Mouse (Mus musculus) heart, embryonic 15.5 days (tissue): ENCODE measurements at regions not wholly inside any gene's neighbourhood (a gene's known extent, or its start where the extent isn't known, plus 50 kb on each side); places are given as distances from the start of the nearest gene placed in this dataset.

Experiments used
- ATAC-seq: fragments of 200-750 bp; cut with Nextera tagmentation; replicated peaks from 2 replicates; pipeline ENCODE4 v1.8.0; 2017; ENCODE audit warnings: low read depth, moderate TSS enrichment; ENCODE audit not compliant: insufficient number of reproducible peaks, insufficient read depth, low FRiP score
- H3K27ac ChIP-seq: fragments of 300-500 bp; sonication (generic); 2 replicates; pipeline ENCODE4 v1.5.1; 2015; ENCODE audit warnings: mild to moderate bottlenecking, inconsistent platforms
- H3K27me3 ChIP-seq: fragments of 300-500 bp; sonication (generic); 2 replicates; pipeline ENCODE4 v1.6.1; 2015; ENCODE audit warnings: inconsistent platforms
- H3K36me3 ChIP-seq: fragments of 300-500 bp; sonication (generic); 2 replicates; pipeline ENCODE4 v1.6.1; 2015; ENCODE audit warnings: mild to moderate bottlenecking, inconsistent platforms
- H3K4me1 ChIP-seq: fragments of 300-500 bp; sonication (generic); replicated peaks from 2 replicates; pipeline ENCODE4 v1.6.1; 2015; ENCODE audit warnings: inconsistent platforms
- H3K4me2 ChIP-seq: fragments of 300-500 bp; sonication (generic); 2 replicates; pipeline ENCODE4 v1.6.1; 2015; ENCODE audit warnings: inconsistent platforms, mild to moderate bottlenecking, moderate library complexity
- H3K4me3 ChIP-seq: fragments of 300-500 bp; sonication (generic); 2 replicates; pipeline ENCODE4 v1.5.1; 2015; ENCODE audit warnings: mild to moderate bottlenecking, inconsistent platforms
- H3K9ac ChIP-seq: fragments of 300-500 bp; sonication (generic); 2 replicates; pipeline ENCODE4 v1.6.1; 2015; ENCODE audit warnings: mild to moderate bottlenecking, inconsistent platforms
- H3K9me3 ChIP-seq: fragments of 300-500 bp; sonication (generic); replicated peaks from 2 replicates; pipeline ENCODE4 v1.6.1; 2016; ENCODE audit warnings: inconsistent platforms
- WGBS: fragments of 180-500 bp; shearing (Covaris S2); methylation state at CpG from one replicate; pipeline ENCODE4 v1.1.7; 2015; ENCODE audit warnings: mixed read lengths; 5-methylcytosine and 5-hydroxymethylcytosine counted together

DNA sequence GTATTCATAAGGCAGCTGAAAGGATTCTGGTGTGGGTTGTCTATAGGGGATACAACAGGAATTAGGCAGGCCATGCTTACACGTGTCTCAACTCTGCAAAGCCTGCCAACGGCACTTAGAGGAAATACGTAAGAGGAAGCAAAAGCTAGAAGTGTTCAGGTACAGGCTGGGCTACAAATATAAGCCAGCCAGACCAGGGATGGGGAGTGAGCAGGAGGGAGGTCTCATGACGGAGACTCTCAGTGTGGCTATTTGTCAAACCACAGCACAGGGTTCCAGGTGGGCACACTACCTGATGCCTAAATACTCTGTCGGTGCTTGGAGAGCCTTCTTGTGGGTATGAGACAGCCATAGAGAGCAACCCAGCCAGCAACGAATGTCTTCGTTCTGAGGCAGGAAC lies 210.1 kb downstream of the Zfp36l1 start:
- WGBS = 50% methylated on average over 7 of the region's 7 CpGs
- peak overlapping the region; percentile 74 for H3K27ac ChIP-seq
- H3K4me3 ChIP-seq = no peak overlapping the region
- peaks cover 70% of the 10 kb centered on the region for H3K4me1 ChIP-seq
- H3K27me3 ChIP-seq = no peaks in the 10 kb centered on the region
- H3K4me2 ChIP-seq = no peak overlapping the region
- H3K9ac ChIP-seq = no peak overlapping the region
- H3K36me3 ChIP-seq = no peaks in the 10 kb centered on the region
- ATAC-seq = no peak
- H3K9me3 ChIP-seq = no peaks in the 10 kb centered on the region

DNA sequence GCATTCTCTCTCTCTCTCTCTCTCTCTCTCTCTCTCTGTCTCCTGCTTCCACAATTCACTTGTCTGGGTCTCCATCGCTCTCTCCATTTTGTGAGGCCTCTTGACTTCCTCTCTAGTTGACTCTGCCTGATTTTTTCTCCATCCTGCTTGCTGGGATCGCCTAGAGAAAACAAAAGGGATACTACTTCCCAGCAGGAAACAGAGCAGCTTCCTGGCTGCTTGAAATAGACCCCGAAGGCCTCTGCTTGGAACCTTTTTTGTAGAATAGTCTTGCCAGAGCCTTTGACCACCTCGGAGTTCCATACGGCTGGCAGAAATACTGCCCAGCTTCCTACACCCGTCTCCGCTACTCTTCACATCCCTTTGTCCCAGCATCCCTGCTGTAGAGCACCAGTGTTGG lies 210.7 kb downstream of the Zfp36l1 start:
- Histone ChIP-seq H3K9ac (no peak overlapping the region), H3K4me2 (no peak overlapping the region), H3K4me1 (peaks cover 69% of the 10 kb centered on the region), H3K27ac (peak overlapping the region; percentile 74), H3K4me3 (no peak overlapping the region), H3K9me3 (no peaks in the 10 kb centered on the region), H3K36me3 (no peaks in the 10 kb centered on the region), H3K27me3 (no peaks in the 10 kb centered on the region)
- ATAC-seq = no peak
- WGBS = 50% methylated on average over 7 of the region's 7 CpGs

DNA sequence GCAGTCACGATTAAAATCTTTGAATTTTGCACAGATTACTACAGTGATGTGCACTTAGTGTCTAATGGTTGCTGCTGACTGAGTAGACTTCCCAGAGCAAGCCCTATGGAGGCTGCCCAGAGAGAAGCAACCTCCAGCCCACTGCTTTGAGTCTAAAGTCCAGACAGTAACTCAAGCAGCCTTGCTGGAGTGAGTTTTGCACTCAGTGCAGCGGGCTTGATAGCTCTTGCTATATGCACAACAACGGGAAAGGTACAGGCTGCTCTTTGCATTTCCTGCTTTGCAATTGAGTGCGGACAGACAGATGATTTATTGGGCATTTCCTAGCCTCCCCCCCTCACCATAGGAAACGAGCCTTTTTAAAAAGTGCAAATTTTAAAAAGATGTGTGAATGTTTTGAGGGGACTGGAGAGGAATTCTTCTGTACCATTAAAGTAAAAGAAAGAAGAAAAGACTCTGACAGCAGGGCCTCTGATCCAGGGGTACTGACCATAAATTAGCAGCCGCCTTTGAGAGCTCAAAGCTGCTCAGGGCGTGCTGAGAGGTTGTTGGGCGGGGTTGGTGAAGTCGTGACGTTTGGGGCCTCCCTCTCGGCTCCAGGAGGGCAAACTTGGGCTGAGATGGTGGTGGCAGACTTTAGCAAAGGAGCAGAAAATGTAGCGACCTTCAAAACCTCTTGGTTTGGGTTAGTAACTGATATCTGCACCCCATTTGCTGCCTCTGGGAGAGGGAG lies 214.4 kb downstream of the Zfp36l1 start:
- Histone ChIP-seq H3K4me2 (no peak overlapping the region), H3K36me3 (no peaks in the 10 kb centered on the region), H3K27me3 (no peaks in the 10 kb centered on the region), H3K4me3 (no peak overlapping the region), H3K9ac (no peak overlapping the region), H3K4me1 (peaks cover 53% of the 10 kb centered on the region), H3K9me3 (no peaks in the 10 kb centered on the region), H3K27ac (peak overlapping the region; percentile 55)
- 32% methylated on average over 12 of the region's 12 CpGs for WGBS
- ATAC-seq = no peak

DNA sequence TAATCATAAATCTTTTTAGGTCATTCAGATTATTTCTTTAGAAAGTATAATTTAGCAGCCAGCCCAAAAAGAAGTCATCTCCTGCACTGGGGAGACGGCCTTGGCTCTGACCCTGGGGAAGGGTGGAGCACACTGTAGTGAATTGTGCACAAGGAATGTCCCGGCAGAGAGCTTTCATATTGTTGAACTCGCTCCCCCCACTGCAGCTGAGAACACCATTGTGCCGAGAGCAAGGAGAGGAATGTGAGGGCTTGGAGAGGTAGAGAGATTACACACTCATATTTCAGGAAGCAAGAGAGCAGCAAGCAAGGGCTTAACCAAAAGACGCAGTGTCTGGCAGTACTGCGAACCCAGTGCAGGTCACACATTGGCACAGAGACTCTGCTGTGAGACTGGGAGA lies 216.8 kb downstream of the Zfp36l1 start:
- H3K4me1 ChIP-seq = peaks cover 42% of the 10 kb centered on the region
- no peak overlapping the region for H3K4me3 ChIP-seq
- peak; percentile 76 for ATAC-seq
- no peaks in the 10 kb centered on the region for H3K36me3 ChIP-seq
- no peaks in the 10 kb centered on the region for H3K9me3 ChIP-seq
- H3K27me3 ChIP-seq = no peaks in the 10 kb centered on the region
- no peak overlapping the region for H3K4me2 ChIP-seq
- H3K27ac ChIP-seq = peak overlapping the region; percentile 85
- 14% methylated on average over 6 of the region's 6 CpGs for WGBS
- H3K9ac ChIP-seq = no peak overlapping the region

DNA sequence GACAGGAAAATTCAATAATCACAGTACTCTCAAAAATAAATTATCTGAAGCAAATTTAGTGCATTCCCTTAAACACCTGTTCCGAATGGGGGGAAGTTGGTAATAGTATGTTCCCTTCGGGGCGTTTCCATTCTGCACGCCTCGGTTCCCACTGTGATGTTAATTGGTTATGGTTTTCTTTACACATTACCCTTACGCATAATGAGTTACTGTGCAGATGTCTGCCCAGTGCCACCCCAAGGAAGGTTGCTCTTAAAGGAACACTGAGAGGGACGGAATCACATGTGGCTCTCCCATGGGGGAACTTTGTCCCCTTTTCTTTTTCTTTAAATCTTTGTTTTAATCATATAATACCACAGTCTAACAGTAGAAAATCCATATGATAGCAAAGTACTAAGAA lies 217.5 kb downstream of the Zfp36l1 start:
- Histone ChIP-seq H3K9ac (no peak overlapping the region), H3K27me3 (no peaks in the 10 kb centered on the region), H3K27ac (peak overlapping the region; percentile 85), H3K4me3 (no peak overlapping the region), H3K4me2 (no peak overlapping the region), H3K9me3 (no peaks in the 10 kb centered on the region), H3K36me3 (no peaks in the 10 kb centered on the region), H3K4me1 (peaks cover 42% of the 10 kb centered on the region)
- no peak for ATAC-seq
- 84% methylated on average over 7 of the region's 7 CpGs for WGBS

DNA sequence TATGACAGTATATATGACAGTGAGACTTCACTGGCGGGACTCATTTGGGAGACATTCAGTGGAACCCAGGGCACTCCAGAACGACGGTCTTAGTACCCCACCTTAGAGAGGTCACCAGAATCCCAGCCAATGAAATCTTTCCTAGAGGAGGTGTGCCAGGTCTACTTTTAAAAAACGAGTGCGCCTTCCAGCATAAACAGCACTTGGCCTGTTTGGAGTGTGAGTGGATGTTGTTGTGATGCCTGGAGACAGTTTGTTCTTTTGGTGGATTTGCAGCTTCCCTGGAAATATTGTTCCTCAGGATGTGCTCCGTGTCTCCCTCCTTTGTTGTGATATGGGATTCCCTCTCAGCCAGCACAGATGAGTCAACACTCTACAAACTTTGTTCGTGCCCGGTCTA lies 219.9 kb downstream of the Zfp36l1 start:
- Histone ChIP-seq H3K4me3 (no peak overlapping the region), H3K9ac (no peak overlapping the region), H3K4me1 (peaks cover 36% of the 10 kb centered on the region), H3K36me3 (no peaks in the 10 kb centered on the region), H3K4me2 (no peak overlapping the region), H3K9me3 (no peaks in the 10 kb centered on the region), H3K27ac (no peak overlapping the region), H3K27me3 (no peaks in the 10 kb centered on the region)
- ATAC-seq = no peak
- 79% methylated on average over 8 of the region's 8 CpGs for WGBS

DNA sequence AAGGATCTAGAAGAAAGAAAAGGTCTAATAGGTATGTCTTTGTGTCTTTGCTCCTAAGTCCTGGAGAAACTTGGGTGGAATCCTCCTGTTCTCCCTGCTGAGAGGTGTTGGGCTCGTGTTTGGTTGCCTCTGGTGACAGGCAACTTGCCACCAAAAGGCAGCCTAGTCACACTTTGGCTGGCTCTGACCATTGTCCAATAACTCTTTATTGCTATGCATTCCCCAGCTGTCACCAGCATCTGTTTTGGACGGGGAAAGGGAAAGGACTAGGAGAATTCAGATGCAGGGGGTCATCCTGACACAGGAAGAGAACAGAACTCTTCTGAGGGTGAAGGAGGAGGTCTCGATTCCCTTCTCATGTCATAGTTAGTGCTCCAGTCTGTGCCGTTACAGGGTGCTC lies 220.9 kb downstream of the Zfp36l1 start:
- H3K27me3 ChIP-seq = no peaks in the 10 kb centered on the region
- H3K36me3 ChIP-seq = no peaks in the 10 kb centered on the region
- no peaks in the 10 kb centered on the region for H3K9me3 ChIP-seq
- no peak for ATAC-seq
- peaks cover 38% of the 10 kb centered on the region for H3K4me1 ChIP-seq
- WGBS = 72% methylated on average over 4 of the region's 4 CpGs
- H3K4me2 ChIP-seq = no peak overlapping the region
- no peak overlapping the region for H3K9ac ChIP-seq
- no peak overlapping the region for H3K27ac ChIP-seq
- no peak overlapping the region for H3K4me3 ChIP-seq

DNA sequence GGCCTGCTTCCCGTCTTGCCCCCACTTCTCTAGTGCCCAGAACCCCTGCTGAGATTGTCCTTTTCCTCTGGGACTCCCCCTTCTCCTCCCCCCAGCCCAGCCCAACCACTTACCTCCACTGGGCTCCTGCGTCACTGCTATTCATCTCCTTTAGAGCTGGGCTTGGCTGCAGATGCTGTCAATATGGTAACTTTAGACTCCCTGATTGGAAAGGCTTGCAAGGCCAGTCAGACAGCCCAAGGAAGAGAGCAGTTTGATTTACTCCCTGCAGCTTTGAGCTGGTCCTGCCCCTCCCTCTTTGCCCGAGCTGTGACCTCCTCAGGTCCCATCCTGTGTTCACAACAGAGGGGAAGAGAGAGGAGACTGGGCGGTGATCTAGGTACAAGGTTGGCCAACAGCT lies 221.9 kb downstream of the Zfp36l1 start:
- Histone ChIP-seq H3K9ac (no peak overlapping the region), H3K27ac (0 out of 2 replicates have a peak overlapping the region, but pooled peaks have one; percentile 20), H3K4me1 (peaks cover 29% of the 10 kb centered on the region), H3K27me3 (no peaks in the 10 kb centered on the region), H3K36me3 (no peaks in the 10 kb centered on the region), H3K4me3 (no peak overlapping the region), H3K9me3 (no peaks in the 10 kb centered on the region), H3K4me2 (no peak overlapping the region)
- peak; percentile 47 for ATAC-seq
- 37% methylated on average over 4 of the region's 4 CpGs for WGBS

DNA sequence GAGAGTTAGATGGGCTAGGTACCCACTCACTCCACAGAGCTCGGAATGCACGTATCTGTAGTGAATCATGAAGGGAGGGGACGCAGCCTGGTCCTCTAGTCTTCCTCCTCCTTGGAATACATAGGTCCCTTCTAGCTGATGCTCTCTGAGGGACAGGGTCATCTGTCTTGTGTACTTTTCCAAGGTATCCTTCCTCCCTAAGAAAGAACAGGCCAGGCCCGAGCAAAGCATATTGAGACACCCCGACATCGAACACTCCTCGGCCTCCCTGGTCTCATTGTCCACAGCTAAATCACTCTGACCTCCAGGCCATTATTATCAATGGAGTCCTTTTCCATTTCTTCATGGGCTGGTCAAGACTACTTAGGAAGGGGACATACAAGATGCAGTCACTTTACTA lies 222.5 kb downstream of the Zfp36l1 start:
- no peak overlapping the region for H3K4me2 ChIP-seq
- ATAC-seq = no peak
- no peak overlapping the region for H3K4me3 ChIP-seq
- no peaks in the 10 kb centered on the region for H3K9me3 ChIP-seq
- 85% methylated on average over 7 of the region's 7 CpGs for WGBS
- no peaks in the 10 kb centered on the region for H3K36me3 ChIP-seq
- H3K4me1 ChIP-seq = peaks cover 27% of the 10 kb centered on the region
- H3K27me3 ChIP-seq = no peaks in the 10 kb centered on the region
- H3K9ac ChIP-seq = no peak overlapping the region
- H3K27ac ChIP-seq = no peak overlapping the region

DNA sequence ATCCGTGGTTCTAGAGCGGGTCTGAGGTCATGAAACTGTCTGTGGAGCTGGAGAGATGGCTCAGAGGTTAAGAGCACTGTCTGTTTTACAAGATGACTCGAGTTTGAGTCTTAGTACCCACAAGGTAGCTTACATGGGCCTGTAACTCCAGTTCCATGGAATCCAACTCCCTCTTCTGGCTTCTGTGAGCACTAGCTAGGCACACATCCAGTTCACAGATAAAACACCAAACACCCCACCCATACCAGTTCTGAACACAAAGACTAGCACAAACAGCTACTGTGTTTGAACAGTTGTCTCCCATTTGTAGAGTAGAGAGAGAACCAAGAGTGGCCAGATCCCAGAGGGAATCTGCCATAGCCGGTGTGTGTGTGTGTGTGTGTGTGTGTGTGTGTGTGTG lies 224.0 kb downstream of the Zfp36l1 start:
- no peak overlapping the region for H3K4me3 ChIP-seq
- H3K9ac ChIP-seq = no peak overlapping the region
- no peak for ATAC-seq
- no peaks in the 10 kb centered on the region for H3K27me3 ChIP-seq
- H3K27ac ChIP-seq = no peak overlapping the region; the same call in 1 of the 2 replicates
- no peaks in the 10 kb centered on the region for H3K36me3 ChIP-seq
- H3K9me3 ChIP-seq = no peaks in the 10 kb centered on the region
- H3K4me1 ChIP-seq = peaks cover 22% of the 10 kb centered on the region
- 92% methylated on average over 4 of the region's 4 CpGs for WGBS
- no peak overlapping the region for H3K4me2 ChIP-seq

DNA sequence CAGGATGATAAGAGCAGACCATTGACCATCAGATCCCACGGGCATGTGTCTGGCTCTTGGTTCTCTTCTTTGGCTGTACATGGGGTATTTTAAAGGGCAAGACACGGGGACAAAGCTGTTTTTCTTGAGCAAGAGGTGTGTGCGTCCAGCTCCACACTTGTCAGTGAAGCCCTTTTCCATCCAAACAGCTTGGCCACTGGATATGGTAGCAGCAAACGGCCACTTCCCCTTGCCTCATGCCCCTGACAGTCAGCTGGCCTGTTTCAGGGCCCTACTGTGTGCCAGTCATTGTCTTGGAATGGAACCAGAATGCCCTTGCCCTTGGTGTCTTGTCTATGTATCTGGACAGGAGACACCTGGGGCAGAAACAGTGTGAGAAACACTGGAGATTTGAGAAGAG lies 224.7 kb downstream of the Zfp36l1 start:
- peaks cover 22% of the 10 kb centered on the region for H3K4me1 ChIP-seq

DNA sequence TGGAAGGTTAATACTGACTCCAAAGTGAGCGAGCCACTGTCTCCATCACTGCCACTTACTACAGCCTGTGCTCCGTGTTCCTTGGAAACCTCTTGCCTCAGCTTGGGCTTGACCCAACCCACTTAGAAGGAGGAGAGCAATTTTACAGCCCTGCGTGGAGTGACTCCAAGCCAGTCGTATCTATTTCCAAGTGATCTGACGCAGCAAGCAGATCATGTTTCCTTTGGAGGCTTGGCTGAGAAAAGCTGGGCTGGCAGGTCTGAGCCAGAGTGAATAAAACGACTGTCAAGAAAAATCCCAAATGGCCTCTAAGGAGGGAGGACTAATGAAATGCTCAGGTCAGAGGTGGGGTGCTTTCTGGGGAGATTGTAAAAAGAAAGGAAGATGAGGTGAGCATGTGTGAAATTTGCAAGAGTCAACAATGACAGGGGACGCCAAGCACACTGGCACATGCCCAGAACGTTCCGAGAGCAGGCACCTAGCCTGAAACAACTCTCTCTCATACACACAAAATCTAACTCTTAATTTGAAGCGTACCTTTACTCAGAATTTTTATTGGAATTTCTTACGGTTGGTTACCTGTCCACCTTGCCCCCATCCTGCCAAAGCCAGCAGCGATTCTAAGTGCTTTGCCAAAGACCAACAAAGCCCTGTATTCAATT lies 225.5 kb downstream of the Zfp36l1 start:
- Histone ChIP-seq H3K9me3 (no peaks in the 10 kb centered on the region), H3K27me3 (no peaks in the 10 kb centered on the region), H3K36me3 (no peaks in the 10 kb centered on the region), H3K4me1 (peaks cover 22% of the 10 kb centered on the region), H3K4me3 (no peak overlapping the region), H3K27ac (peak overlapping the region; percentile 66), H3K4me2 (no peak overlapping the region), H3K9ac (no peak overlapping the region)
- WGBS = 51% methylated on average over 12 of the region's 12 CpGs
- peak; percentile 74 for ATAC-seq

More for the DNA sequence above, 224.7 kb downstream of the Zfp36l1 start:
- H3K4me3 ChIP-seq = no peak overlapping the region
- no peaks in the 10 kb centered on the region for H3K27me3 ChIP-seq
- peak overlapping the region; percentile 66 for H3K27ac ChIP-seq
- no peak overlapping the region for H3K4me2 ChIP-seq
- H3K9ac ChIP-seq = no peak overlapping the region
- no peaks in the 10 kb centered on the region for H3K9me3 ChIP-seq
- no peaks in the 10 kb centered on the region for H3K36me3 ChIP-seq
- WGBS = 75% methylated on average over 4 of the region's 4 CpGs
- ATAC-seq = no peak
